Mouse (Mus musculus) midbrain, embryonic 13.5 days (tissue): Measurements from ENCODE around the gene Arid2. TPM values are rescaled to one million over a fixed set of nuclear protein-coding genes. Genes with fewer than 3 reads are reported as not detected.
"Not testable (repeated sequence)": the region's sequence is repeated elsewhere in the genome, so short reads cannot be mapped to it uniquely, and the experiment has no call there.

Experiments
- ATAC-seq: fragments of 200-750 bp; cut with Nextera tagmentation; 2 replicates; pipeline ENCODE4 v1.8.0; 2017; ENCODE audit warnings: mild to moderate bottlenecking, moderate TSS enrichment, moderate library complexity
- H3K27ac ChIP-seq: fragments of 300-500 bp; sonication (generic); 2 replicates; pipeline ENCODE4 v1.5.1; 2015; ENCODE audit warnings: inconsistent platforms, mild to moderate bottlenecking, moderate library complexity
- H3K27me3 ChIP-seq: fragments of 300-500 bp; sonication (generic); 2 replicates; pipeline ENCODE4 v1.6.1; 2015; ENCODE audit warnings: mild to moderate bottlenecking, inconsistent platforms
- H3K36me3 ChIP-seq: fragments of 300-500 bp; sonication (generic); 2 replicates; pipeline ENCODE4 v1.6.1; 2015; ENCODE audit warnings: mild to moderate bottlenecking, inconsistent platforms
- H3K4me1 ChIP-seq: fragments of 300-500 bp; sonication (generic); replicated peaks from 2 replicates; pipeline ENCODE4 v1.6.1; 2015; ENCODE audit warnings: inconsistent platforms
- H3K4me2 ChIP-seq: fragments of 300-500 bp; sonication (generic); replicated peaks from 2 replicates; pipeline ENCODE4 v1.6.1; 2015; ENCODE audit warnings: moderate library complexity, mild to moderate bottlenecking, inconsistent platforms
- H3K4me3 ChIP-seq: fragments of 300-500 bp; sonication (generic); replicated peaks from 2 replicates; pipeline ENCODE4 v1.5.1; 2015; ENCODE audit warnings: mild to moderate bottlenecking, inconsistent platforms
- H3K9ac ChIP-seq: fragments of 300-500 bp; sonication (generic); replicated peaks from 2 replicates; pipeline ENCODE4 v1.6.1; 2015; ENCODE audit warnings: mild to moderate bottlenecking, inconsistent platforms
- H3K9me3 ChIP-seq: fragments of 300-500 bp; sonication (generic); 2 replicates; pipeline ENCODE4 v1.6.1; 2016; ENCODE audit warnings: mild to moderate bottlenecking, inconsistent platforms
- WGBS: fragments of 180-500 bp; shearing (Covaris S2); methylation state at CpG from one replicate; pipeline ENCODE4 v1.1.7; 2015; 5-methylcytosine and 5-hydroxymethylcytosine counted together
- polyA plus RNA-seq: library from polyadenylated mRNA; unstranded; fragments of >200 nt; fragmentation: Nextera tagmentation; extraction: Ambion mirVana; gene quantifications from 2 replicates; pipeline ENCODE4 v1.2.1, GENCODE M21; 2015

Arid2 gene
- polyA plus RNA-seq, 1 experiment from 2014 or later, result 29.3 TPM

DNA sequence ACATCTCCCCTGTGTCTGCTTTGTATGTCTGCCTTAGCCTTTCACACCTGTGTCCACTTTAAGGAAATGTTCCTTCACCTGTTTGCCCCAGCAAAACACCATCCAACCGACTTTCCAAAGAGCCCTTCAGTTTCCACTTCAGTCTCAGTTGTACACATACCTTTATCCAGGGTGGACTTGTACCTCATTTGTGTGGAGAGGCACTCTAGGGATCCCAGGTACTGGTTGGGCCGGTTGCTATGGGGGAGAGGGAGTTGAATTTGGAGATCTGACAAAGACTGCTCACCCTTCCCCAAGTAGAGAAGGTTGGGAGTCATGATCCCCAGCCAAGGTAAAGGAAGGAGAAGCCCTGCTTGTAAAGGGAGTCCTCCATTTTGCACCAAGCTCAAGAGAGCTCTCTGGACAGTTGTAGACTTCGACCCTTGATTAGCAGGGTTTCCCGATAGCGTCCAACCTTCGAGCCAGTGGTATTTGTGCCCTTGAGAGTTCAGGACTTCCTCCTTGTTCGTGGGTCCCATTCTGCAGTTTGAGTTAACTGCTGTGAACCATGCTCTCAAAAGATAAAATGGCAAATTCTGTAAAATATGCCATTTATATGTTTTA lies 38.5 kb downstream of the Arid2 start:
- WGBS, result 92% methylated on average over 7 of the region's 7 CpGs
- H3K27ac ChIP-seq, result no peak overlapping the region
- H3K4me3 ChIP-seq, result no peak overlapping the region
- no peaks in the 10 kb centered on the region for H3K9me3 ChIP-seq
- H3K4me2 ChIP-seq, result no peak overlapping the region
- no peak for ATAC-seq
- H3K9ac ChIP-seq, result no peak overlapping the region
- H3K27me3 ChIP-seq, result no peaks in the 10 kb centered on the region
- peaks cover 23% of the 10 kb centered on the region for H3K4me1 ChIP-seq
- H3K36me3 ChIP-seq, result peaks cover 8% of the 10 kb centered on the region

DNA sequence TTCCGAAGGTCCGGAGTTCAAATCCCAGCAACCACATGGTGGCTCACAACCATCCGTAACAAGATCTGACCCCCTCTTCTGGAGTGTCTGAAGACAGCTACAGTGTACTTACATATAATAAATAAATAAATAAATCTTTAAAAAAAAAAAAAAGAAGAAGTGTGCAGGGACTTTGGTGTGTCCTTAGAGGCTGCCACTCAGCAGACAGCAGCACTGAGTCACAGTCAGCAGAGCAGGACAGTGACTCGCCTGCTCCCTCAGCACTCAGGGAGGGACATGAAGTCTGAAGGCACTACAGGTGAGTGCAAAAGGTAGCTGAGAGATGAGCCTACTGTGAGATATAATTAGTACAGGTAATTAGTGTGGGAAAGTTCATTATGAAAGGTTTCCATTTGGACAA lies 41.4 kb downstream of the Arid2 start:
- not testable (repeated sequence) for ATAC-seq, H3K27me3 ChIP-seq, H3K4me3 ChIP-seq, H3K9ac ChIP-seq, H3K27ac ChIP-seq, H3K36me3 ChIP-seq, H3K4me2 ChIP-seq, H3K9me3 ChIP-seq
- peaks cover 37% of the 10 kb centered on the region for H3K4me1 ChIP-seq
- over 99% methylated on average over 3 of the region's 4 CpGs for WGBS

DNA sequence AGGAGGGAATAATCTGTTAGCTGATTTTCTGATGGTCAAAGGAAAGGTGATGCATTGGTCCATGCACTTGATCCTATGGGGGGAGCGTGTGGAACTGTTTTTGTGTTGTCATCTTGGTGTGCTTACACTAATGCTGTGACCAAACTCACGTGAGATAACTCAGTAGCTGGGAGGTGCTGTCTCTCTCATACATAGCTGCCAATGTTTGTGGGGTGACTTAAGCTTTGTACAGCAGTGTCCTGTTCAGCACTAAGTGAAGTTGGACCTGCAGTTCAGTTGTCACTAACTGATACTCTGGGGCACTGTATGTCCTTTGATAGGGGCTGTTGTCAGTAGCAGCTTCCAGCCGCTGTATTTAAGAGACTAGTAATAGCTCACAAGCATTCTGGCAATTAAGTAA lies 43.2 kb downstream of the Arid2 start:
- no peaks in the 10 kb centered on the region for H3K27me3 ChIP-seq
- H3K36me3 ChIP-seq, result peaks cover 5% of the 10 kb centered on the region
- H3K4me1 ChIP-seq, result peaks cover 33% of the 10 kb centered on the region
- H3K9me3 ChIP-seq, result no peaks in the 10 kb centered on the region
- ATAC-seq, result no peak
- H3K27ac ChIP-seq, result no peak overlapping the region
- no peak overlapping the region for H3K9ac ChIP-seq
- 82% methylated on average over 3 of the region's 3 CpGs for WGBS
- H3K4me3 ChIP-seq, result no peak overlapping the region
- no peak overlapping the region for H3K4me2 ChIP-seq

DNA sequence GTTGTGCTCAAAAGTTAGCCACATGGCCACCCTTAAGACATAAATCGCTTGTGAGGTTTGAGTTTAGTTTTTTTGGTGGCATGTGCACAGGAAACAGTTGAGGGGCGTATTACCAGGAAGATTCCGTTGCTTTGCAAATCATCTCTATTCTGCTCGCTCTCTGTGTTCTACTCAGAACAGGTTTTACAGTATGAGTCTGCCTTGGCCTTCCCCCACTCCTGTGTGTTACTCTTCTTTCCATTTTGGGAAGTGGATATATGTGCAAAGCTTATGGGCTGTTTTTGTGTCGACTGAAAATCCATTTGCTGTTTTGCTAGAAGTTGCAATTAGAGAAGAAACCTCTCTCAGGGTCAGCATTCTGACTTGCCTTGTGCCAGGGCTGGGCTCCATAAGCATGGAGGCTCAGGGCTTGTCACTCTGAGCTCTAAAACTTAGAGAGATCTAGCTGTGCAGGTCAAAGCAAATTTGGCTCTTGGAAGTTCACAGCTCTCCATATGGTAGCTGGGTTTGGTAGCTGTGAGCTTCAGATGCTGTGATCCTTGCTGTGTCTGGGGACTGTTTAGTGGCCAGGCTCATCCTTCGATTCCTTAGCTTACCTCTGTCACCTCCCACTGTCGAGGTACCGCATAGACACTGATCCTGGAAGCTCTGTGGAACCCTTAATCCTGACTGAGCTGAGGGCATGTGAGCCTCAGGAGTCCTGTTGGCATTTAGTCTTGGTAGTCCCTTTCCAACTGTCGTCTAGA lies 45.3 kb downstream of the Arid2 start:
- H3K36me3 ChIP-seq, result no peaks in the 10 kb centered on the region
- H3K27ac ChIP-seq, result no peak overlapping the region
- 76% methylated on average over 9 of the region's 9 CpGs for WGBS
- no peak overlapping the region for H3K4me3 ChIP-seq
- peaks cover 14% of the 10 kb centered on the region for H3K4me1 ChIP-seq
- H3K4me2 ChIP-seq, result no peak overlapping the region
- ATAC-seq, result no peak
- no peaks in the 10 kb centered on the region for H3K9me3 ChIP-seq
- no peaks in the 10 kb centered on the region for H3K27me3 ChIP-seq
- no peak overlapping the region for H3K9ac ChIP-seq

DNA sequence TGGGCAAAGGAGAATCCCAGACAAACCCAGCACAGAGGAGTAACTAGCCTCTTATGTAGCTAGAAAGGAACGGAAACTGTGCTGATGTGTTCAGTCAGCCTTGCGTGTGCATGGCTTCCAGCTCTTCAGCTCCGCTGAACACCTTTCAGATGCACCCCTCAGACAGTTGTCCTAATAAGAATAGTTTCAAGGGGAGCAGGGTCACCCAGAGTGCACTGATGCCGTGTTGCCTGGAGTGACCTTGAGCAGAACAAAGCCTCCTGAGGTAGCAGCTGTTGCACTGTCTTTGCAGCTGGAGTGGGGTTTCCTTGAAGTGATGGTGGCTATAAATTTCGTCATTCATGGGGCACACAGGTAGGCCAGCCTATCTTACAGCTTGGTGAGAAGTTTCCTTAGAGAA lies 46.0 kb downstream of the Arid2 start:
- Histone ChIP-seq H3K4me1 (peaks cover 14% of the 10 kb centered on the region), H3K4me3 (no peak overlapping the region), H3K4me2 (no peak overlapping the region), H3K27me3 (no peaks in the 10 kb centered on the region), H3K9me3 (no peaks in the 10 kb centered on the region), H3K9ac (no peak overlapping the region), H3K36me3 (no peaks in the 10 kb centered on the region), H3K27ac (no peak overlapping the region)
- 54% methylated on average over 5 of the region's 5 CpGs for WGBS
- no peak for ATAC-seq

DNA sequence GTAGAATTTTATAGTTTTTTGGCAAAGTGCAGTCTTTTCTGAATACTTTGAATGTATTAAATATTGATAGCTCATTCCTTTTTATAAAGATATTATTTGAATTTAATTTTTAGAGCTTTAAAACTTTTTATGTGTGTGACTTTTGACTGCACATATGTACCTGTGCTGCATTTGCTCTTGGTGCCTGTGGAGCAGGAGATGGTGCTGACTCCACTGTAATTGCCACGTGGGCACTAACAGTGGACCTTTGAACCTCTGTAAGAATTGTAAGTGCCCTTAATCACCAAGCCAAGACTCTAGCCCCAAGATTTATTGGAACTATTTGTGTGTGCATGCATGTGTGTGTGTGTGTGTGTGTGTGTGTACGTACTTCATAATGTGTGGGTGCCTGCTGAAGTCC lies 53.6 kb downstream of the Arid2 start:
- Histone ChIP-seq H3K9me3 (no peaks in the 10 kb centered on the region), H3K27ac (no peak overlapping the region), H3K36me3 (no peaks in the 10 kb centered on the region), H3K4me3 (no peak overlapping the region), H3K4me1 (peaks cover 5% of the 10 kb centered on the region; the same call in 1 of the 2 replicates), H3K9ac (no peak overlapping the region), H3K27me3 (no peaks in the 10 kb centered on the region), H3K4me2 (no peak overlapping the region)
- 94% methylated on average over 2 of the region's 2 CpGs for WGBS
- ATAC-seq, result no peak

DNA sequence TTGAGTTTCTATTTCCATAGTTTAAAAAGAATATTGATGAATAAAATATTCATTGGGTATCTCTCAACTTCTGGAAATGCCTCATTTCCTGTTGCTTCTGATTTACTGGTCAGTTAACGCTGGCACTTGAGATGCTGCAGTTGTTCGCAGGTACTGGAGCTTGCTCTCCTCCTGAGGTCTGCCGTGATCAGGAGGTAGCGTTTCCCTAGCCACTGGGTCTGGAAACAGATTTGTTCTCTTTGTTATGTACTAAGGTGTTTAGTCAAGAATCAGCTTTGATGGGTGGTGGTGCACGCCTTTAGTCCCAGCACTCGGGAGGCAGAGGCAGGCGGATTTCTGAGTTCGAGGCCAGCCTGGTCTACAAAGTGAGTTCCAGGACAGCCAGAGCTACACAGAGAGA lies 54.8 kb downstream of the Arid2 start:
- 92% methylated on average over 8 of the region's 8 CpGs for WGBS
- no peak for ATAC-seq
- Histone ChIP-seq H3K27me3 (no peaks in the 10 kb centered on the region), H3K9ac (no peak overlapping the region), H3K27ac (no peak overlapping the region), H3K36me3 (no peaks in the 10 kb centered on the region), H3K4me2 (no peak overlapping the region), H3K9me3 (no peaks in the 10 kb centered on the region), H3K4me1 (peaks cover 7% of the 10 kb centered on the region; the same call in 1 of the 2 replicates), H3K4me3 (no peak overlapping the region)

DNA sequence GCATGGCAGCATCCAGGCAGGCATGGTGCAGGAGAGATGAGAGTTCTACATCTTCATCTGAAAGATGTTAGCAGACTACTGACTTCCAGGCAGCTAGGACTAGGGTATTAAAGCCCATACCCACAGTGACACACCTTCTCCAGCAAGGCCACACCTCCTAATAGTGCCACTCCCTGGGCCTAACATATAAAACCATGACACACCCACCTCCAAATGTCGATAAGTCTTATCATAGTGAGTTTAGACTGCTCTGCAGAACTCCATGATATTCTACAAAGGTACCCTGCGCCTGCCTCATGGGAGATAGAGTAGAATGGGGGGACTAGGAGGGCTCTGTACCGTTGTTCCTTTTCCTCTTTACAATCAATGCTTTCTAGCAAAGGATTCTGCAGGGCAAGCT lies 55.6 kb downstream of the Arid2 start:
- Histone ChIP-seq H3K4me3 (no peak overlapping the region), H3K4me2 (no peak overlapping the region), H3K27ac (no peak overlapping the region), H3K36me3 (no peaks in the 10 kb centered on the region), H3K9ac (no peak overlapping the region), H3K9me3 (no peaks in the 10 kb centered on the region), H3K4me1 (peaks cover 7% of the 10 kb centered on the region; the same call in 1 of the 2 replicates), H3K27me3 (no peaks in the 10 kb centered on the region)
- ATAC-seq, result no peak
- 89% methylated on average over 3 of the region's 3 CpGs for WGBS

DNA sequence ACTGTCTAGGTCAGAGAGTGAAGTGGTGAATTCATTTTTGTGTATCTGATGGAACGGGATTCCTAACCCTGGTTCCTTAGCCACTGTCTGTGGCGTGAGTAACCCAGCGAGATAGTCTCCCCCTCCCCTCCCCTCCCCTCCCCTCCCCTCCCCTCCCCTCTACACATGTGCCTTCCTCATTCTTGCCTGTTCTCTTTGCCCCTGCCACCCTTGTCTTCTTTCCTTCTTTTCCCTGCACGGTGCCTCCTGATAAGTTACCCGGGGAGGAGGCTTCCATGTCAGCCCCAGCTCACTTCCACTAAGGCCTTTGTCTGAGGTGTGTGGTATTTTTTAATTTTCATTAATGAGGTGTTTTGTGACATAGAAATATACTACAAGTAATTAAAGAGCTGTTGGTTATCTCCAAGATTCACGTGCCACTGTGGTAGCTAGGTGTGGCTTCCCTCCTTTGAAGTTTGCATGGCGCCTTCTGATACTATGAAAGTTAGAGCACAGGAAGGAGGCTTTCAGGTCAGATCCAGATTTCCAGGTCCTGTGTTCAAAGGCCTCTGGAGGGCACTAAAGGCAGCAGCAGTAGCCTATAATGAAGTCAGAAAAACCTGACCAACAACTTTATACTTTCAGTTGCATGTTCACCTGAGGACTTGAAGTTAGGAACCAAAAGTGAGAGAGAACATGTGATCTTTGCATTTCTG lies 57.4 kb downstream of the Arid2 start:
- peaks cover 7% of the 10 kb centered on the region; the same call in 1 of the 2 replicates for H3K4me1 ChIP-seq
- H3K9ac ChIP-seq, result no peak overlapping the region
- no peaks in the 10 kb centered on the region for H3K9me3 ChIP-seq
- no peak for ATAC-seq
- H3K27ac ChIP-seq, result no peak overlapping the region
- H3K4me2 ChIP-seq, result no peak overlapping the region
- H3K36me3 ChIP-seq, result no peaks in the 10 kb centered on the region
- no peaks in the 10 kb centered on the region for H3K27me3 ChIP-seq
- no peak overlapping the region for H3K4me3 ChIP-seq
- 62% methylated on average over 6 of the region's 7 CpGs for WGBS

DNA sequence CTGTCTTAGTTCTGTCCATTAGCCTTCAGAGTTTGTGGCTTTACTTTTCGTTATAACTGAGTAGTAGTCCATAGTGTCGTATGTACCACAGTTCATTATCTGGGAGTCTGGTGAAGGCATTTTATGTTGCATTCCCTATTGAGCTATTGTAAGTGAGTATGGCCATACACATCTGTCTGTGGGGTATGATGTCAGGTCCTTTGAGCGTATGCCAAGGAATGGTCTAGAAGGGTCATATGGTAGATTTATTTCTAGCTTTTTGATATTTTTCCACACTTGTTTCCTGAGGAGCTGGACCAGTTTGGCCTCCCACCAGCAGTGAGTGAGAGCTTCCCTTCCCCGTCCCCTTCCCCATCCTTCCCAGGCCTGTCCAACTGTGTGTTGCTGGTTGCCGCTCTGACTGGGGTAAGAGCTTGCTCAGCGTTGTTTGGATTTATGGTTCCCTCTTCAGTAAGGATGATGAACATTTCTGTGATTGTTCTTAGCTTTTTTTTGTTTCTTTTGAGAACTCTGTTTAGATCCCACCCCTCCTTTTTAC lies 58.1 kb downstream of the Arid2 start:
- Histone ChIP-seq H3K27me3 (no peaks in the 10 kb centered on the region), H3K27ac (no peak overlapping the region), H3K4me2 (no peak overlapping the region), H3K4me3 (no peak overlapping the region), H3K9ac (no peak overlapping the region), H3K4me1 (peaks cover 7% of the 10 kb centered on the region; the same call in 1 of the 2 replicates), H3K36me3 (peaks cover 3% of the 10 kb centered on the region), H3K9me3 (no peaks in the 10 kb centered on the region)
- WGBS, result 91% methylated on average over 6 of the region's 6 CpGs
- no peak for ATAC-seq

DNA sequence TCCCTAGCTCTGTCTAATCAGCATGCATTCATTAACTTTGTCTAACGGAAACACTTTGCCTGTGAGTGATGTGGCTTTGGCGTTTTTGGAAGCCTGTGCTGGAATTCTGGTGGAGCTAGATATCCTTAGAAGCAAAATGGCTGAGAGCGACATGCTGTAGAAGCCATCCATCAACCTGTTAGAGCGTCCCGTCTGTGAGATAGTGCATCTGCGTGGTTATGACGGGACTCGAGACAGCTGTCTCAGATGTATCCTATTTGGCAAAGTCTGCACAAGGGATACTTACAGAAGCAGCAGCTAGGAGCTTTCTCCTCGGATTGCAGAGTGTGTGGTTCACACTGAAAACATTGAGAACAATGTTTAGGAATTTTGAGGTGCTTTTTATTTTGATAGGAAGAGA lies 64.1 kb downstream of the Arid2 start:
- Histone ChIP-seq H3K27ac (no peak overlapping the region), H3K9me3 (no peaks in the 10 kb centered on the region), H3K27me3 (no peaks in the 10 kb centered on the region), H3K4me2 (no peak overlapping the region), H3K4me1 (0 out of 2 replicates have a peak, but pooled peaks cover 2% of the 10 kb centered on the region), H3K9ac (no peak overlapping the region), H3K36me3 (peaks cover 37% of the 10 kb centered on the region), H3K4me3 (no peak overlapping the region)
- no peak for ATAC-seq
- WGBS, result 97% methylated on average over 9 of the region's 9 CpGs

DNA sequence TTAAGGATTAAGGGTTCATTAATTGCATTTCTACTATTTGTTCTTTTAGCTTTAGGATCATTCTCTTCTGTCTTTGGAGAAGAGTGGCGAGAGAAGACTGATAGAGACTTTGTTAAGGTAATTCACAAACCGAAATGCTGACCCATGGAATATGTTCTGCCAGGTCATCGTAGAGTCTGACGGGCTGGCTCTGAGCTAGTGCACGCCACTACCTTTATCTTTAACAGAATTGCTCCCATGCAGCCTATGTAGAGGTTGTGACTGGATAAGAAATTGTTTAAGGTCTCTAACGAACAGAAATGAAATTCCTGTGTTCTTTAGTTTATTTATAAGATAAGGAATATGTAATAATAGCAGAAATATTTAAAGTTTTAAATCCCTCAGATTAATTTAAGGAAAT lies 71.6 kb downstream of the Arid2 start:
- Histone ChIP-seq H3K9me3 (no peaks in the 10 kb centered on the region), H3K4me2 (no peak overlapping the region), H3K27me3 (no peaks in the 10 kb centered on the region), H3K9ac (no peak overlapping the region), H3K4me1 (no peaks in the 10 kb centered on the region), H3K4me3 (no peak overlapping the region), H3K36me3 (peaks cover 49% of the 10 kb centered on the region), H3K27ac (no peak overlapping the region)
- no peak for ATAC-seq
- WGBS, result 95% methylated on average over 6 of the region's 6 CpGs
